Mouse (Mus musculus): ENCODE results near the gene Acaca. TPM values are rescaled to one million over a fixed set of nuclear protein-coding genes. Genes with fewer than 3 reads are reported as not detected.

Gene Acaca
- total and polyA plus RNA-seq, 2 experiments from 2014 or later: 18.2 to 102 TPM

DNA sequence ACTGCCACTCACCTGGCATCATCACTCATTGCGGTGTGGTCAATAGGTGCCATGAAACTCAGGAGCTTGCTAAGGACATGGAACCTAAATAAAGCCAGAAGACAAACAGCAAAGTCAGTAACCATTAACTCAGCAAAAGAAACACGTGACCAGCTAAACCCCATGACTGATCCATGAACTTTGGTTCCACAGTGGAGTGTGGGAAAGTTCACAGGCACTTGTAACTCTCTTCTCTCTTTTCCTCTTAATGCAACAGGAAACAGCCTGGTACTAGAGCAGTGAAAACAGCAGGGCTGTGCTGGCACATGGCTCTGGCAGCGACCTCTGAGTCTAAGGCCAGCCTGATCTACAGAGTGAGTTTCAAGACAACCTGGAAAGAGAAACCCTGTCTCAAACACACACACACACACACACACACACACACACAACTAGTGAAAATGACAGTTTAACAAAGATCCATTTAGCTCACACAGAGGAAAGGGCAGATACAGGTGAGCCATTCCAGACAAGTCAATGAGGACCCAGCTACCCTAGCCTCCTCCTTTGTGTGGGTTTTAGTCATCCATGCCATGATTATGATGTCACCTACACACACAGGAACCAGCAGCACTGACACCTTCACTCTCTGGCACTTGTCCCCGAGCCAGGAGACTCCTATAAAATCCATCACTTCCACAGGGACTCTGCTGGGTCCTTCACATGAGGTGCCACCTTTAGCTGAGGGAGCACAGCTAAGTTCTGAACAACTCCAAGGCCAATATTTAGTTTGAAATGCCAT, 313.3 kb downstream of the Acaca start:
- H3K36me3 ChIP-seq (ENCODE audit: insufficient read depth, low read length): no peaks in the 10 kb centered on the region
- no peaks in the 10 kb centered on the region for H3K4me1 ChIP-seq (ENCODE audit: insufficient read depth, low read length)
- H3K9me3 ChIP-seq (ENCODE audit: low read length): no peaks in the 10 kb centered on the region
- no peaks in the 10 kb centered on the region for H3K27me3 ChIP-seq (ENCODE audit: insufficient read depth, low read length)
- DNase-seq (ENCODE audit: low spot score) (no peak), ATAC-seq (no peak)
- H3K4me2 ChIP-seq (ENCODE audit: low read depth, low read length): no peak overlapping the region
- TF ChIP-seq CTCF (IDR thresholded peaks at IDR 0.05; ENCODE audit: low read depth): no peak
- H3K9ac ChIP-seq (replicated peaks; ENCODE audit: low read length): no peak overlapping the region
- 84% methylated on average over 4 of the region's 4 CpGs for WGBS
- no peak overlapping the region for H3K4me3 ChIP-seq (ENCODE audit: low read length)
- H3K27ac ChIP-seq: no peak overlapping the region

Other genes starting within 250 kb of the Acaca start
- gene Ddx52, start 187.6 kb upstream of the Acaca start, total RNA-seq (2014; rRNA removed): 14.5 and 17.9 TPM in 2 replicates
- gene Ddx52, start 187.6 kb upstream of the Acaca start, polyA plus RNA-seq (2015; fragmentation: Nextera tagmentation; extraction: Ambion mirVana): 19.2 and 20.2 TPM in 2 replicates
- gene Synrg, start 165.2 kb upstream of the Acaca start, total RNA-seq (2014; rRNA removed): 26.8 and 29.2 TPM in 2 replicates
- gene Synrg, start 165.2 kb upstream of the Acaca start, polyA plus RNA-seq (2015; fragmentation: Nextera tagmentation; extraction: Ambion mirVana): 14.5 and 15.0 TPM in 2 replicates
- gene Dusp14, start 60.4 kb upstream of the Acaca start, total RNA-seq (2014; rRNA removed): 8.8 and 16.1 TPM in 2 replicates
- gene Dusp14, start 60.4 kb upstream of the Acaca start, polyA plus RNA-seq (2015; fragmentation: Nextera tagmentation; extraction: Ambion mirVana): 12.6 and 15.4 TPM in 2 replicates
- 13.0 and 15.9 TPM in 2 replicates for gene Tada2a, start 72 bp upstream of the Acaca start, total RNA-seq (2014; rRNA removed)
- 24.7 and 25.6 TPM in 2 replicates for gene Tada2a, start 72 bp upstream of the Acaca start, polyA plus RNA-seq (2015; fragmentation: Nextera tagmentation; extraction: Ambion mirVana)
- gene Gm11437, start 37.8 kb downstream of the Acaca start, total RNA-seq (2014; rRNA removed): not detected in 2 replicates
- gene Gm11437, start 37.8 kb downstream of the Acaca start, polyA plus RNA-seq (2015; fragmentation: Nextera tagmentation; extraction: Ambion mirVana): not detected in 2 replicates